Mouse (Mus musculus) neural tube, embryonic 11.5 days (tissue): ENCODE results near the gene Mrs2. TPM values are rescaled to one million over a fixed set of nuclear protein-coding genes. Genes with fewer than 3 reads are reported as not detected.

ENCODE experiments used
- ATAC-seq: fragments of 200-750 bp; cut with Nextera tagmentation; 2 replicates; pipeline ENCODE4 v1.8.0; 2017; ENCODE audit warnings: moderate number of reproducible peaks, mild to moderate bottlenecking, moderate TSS enrichment, moderate library complexity; ENCODE audit not compliant: insufficient read depth, low FRiP score, low TSS enrichment
- DNase-seq: peaks from one replicate; pipeline ENCODE4 v3.0.0-alpha.2; 2015; ENCODE audit warnings: low spot score
- H3K27ac ChIP-seq: fragments of 300-500 bp; sonication (generic); 2 replicates; pipeline ENCODE4 v1.5.1; 2014; ENCODE audit warnings: low read depth, mild to moderate bottlenecking, low read length
- H3K27me3 ChIP-seq: fragments of 300-500 bp; sonication (generic); 2 replicates; pipeline ENCODE4 v1.6.1; 2014; ENCODE audit warnings: mild to moderate bottlenecking, low read length, mixed read lengths; ENCODE audit not compliant: control insufficient read depth, insufficient read depth
- H3K36me3 ChIP-seq: fragments of 300-500 bp; sonication (generic); 2 replicates; pipeline ENCODE4 v1.6.1; 2014; ENCODE audit warnings: mild to moderate bottlenecking, low read length, moderate library complexity, mixed read lengths; ENCODE audit not compliant: control insufficient read depth, insufficient read depth
- H3K4me1 ChIP-seq: fragments of 300-500 bp; sonication (generic); 2 replicates; pipeline ENCODE4 v1.6.1; 2014; ENCODE audit warnings: low read length, mixed read lengths; ENCODE audit not compliant: control insufficient read depth, insufficient read depth
- H3K4me2 ChIP-seq: fragments of 300-500 bp; sonication (generic); 2 replicates; pipeline ENCODE4 v1.6.1; 2014; ENCODE audit warnings: low read depth, mild to moderate bottlenecking, moderate library complexity
- H3K4me3 ChIP-seq: fragments of 300-500 bp; sonication (generic); 2 replicates; pipeline ENCODE4 v1.5.1; 2014; ENCODE audit warnings: low read depth, low read length
- H3K9ac ChIP-seq: fragments of 300-500 bp; sonication (generic); 2 replicates; pipeline ENCODE4 v1.6.1; 2014; ENCODE audit warnings: mild to moderate bottlenecking, low read length
- H3K9me3 ChIP-seq: fragments of 300-500 bp; sonication (generic); 2 replicates; pipeline ENCODE4 v1.6.1; 2016; ENCODE audit warnings: low read length; ENCODE audit not compliant: control insufficient read depth
- WGBS: fragments of 180-500 bp; shearing (Covaris S2); extraction: QIAGEN DNeasy Blood & Tissue Kit; methylation state at CpG from one replicate; pipeline ENCODE4 v1.1.7; 2014; 5-methylcytosine and 5-hydroxymethylcytosine counted together
- polyA plus RNA-seq: library from polyadenylated mRNA; unstranded; fragments of >200 nt; fragmentation: Nextera tagmentation; extraction: Ambion mirVana; gene quantifications from 2 replicates; pipeline ENCODE4 v1.2.1, GENCODE M21; 2014

Mrs2 gene
- polyA plus RNA-seq, 1 experiment from 2014 or later, result 34.1 TPM

DNA sequence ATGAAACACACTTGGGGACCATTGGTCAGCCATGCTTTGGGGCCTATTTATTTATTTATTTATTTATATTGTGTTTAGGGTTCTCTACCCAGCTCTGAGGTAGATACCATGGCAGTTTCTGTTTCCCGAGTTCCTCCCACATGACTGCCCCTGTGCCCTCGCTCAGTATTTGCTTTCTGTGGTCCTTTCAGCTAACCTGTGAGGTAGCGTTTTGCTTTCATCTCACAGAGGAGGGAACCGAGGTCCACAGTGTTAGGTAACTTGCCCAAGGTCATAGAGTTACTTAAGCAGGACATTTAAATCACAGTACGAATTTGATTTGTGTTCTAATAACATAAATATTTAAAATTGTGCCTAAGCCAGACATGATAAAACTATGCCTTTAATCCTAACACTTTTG is 73.0 kb downstream of the Mrs2 start:
- 0 out of 2 replicates have a peak, but pooled peaks cover 6% of the 10 kb centered on the region for H3K4me1 ChIP-seq
- H3K4me2 ChIP-seq, result no peak overlapping the region
- DNase-seq (no peak), ATAC-seq (no peak)
- no peak overlapping the region for H3K9ac ChIP-seq
- H3K27me3 ChIP-seq, result no peaks in the 10 kb centered on the region
- no peak overlapping the region for H3K4me3 ChIP-seq
- no peaks in the 10 kb centered on the region for H3K9me3 ChIP-seq
- 82% methylated on average over 5 of the region's 5 CpGs for WGBS
- H3K27ac ChIP-seq, result no peak overlapping the region
- no peaks in the 10 kb centered on the region for H3K36me3 ChIP-seq

DNA sequence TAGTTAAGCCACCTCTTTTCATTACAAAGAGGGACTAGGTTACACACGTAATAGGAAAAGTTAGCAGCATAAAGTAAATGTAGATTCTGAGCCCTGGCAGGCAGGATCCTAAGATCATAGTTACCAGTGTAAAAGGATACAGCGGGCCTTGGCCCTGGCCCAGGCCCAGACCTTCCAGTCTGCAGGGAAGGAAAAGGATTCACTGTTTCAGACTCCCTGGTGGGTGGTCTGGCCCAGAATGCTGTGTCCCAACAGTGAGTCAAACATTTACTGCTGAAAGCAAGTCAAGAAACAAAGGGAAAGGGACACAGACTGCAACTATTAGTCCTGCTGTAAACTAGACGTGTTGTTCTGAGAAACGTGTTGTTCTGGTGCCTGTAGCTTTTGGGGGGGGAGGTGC is 74.6 kb downstream of the Mrs2 start:
- DNase-seq (peak; percentile 25), ATAC-seq (no peak)
- Histone ChIP-seq H3K4me3 (no peak overlapping the region), H3K27ac (no peak overlapping the region), H3K9me3 (no peaks in the 10 kb centered on the region), H3K4me1 (0 out of 2 replicates have a peak, but pooled peaks cover 6% of the 10 kb centered on the region), H3K36me3 (no peaks in the 10 kb centered on the region), H3K27me3 (no peaks in the 10 kb centered on the region), H3K9ac (no peak overlapping the region), H3K4me2 (no peak overlapping the region)
- 16% methylated on average over 4 of the region's 4 CpGs for WGBS

- ATAC-seq, result no peak
- Histone ChIP-seq H3K27me3 (no peaks in the 10 kb centered on the region), H3K4me3 (no peak overlapping the region), H3K4me1 (0 out of 2 replicates have a peak, but pooled peaks cover 6% of the 10 kb centered on the region), H3K9ac (no peak overlapping the region), H3K9me3 (no peaks in the 10 kb centered on the region), H3K4me2 (no peak overlapping the region), H3K36me3 (no peaks in the 10 kb centered on the region), H3K27ac (no peak overlapping the region)
- DNase-seq, result no peak
- WGBS, result 80% methylated on average over 8 of the region's 8 CpGs
Observed at GRCm38 (mm10) chr13:24943303-24943702, 76.9 kb downstream of the Mrs2 start.

DNA sequence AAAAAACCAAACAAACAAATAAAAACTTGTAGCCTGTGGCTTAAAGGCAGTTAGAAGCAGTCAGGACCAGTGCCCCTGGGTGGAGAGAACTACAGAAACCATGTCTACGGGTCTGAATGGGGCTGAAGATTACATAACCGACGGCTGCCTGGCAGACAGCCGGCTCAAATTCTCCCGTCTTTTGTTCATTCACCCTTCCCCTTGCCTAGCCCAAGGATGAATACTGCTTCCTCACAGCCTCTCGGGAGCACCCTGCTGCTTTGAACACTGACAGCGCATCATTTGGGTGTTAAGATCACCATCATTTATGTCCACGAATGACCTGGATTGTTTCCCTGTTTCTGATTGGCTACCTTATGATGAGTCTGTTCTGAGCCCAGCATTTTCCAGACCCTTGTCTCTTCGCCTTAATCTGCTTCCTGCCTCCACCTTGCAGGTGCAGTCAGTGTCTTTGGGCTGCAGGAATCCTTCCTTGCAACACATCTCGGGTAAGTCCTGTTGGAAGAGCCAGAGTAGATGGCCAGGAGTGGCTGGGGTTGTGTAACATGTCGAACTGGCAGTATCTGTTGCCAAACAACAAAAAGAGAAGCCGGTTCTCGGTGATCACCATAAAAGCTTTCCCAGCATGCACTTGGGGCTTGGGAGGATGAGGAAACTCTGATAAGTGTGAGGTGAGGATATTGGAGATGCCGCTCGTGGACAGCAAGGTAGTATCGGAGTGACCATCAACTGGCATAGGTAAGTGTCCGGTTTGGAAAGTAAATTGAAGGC is 77.5 kb downstream of the Mrs2 start, which contains the start of gene Gpld1:
Gene Gpld1 (plus strand): TSS at position 641 of the 771 bp plus-strand sequence.
- no peak within 1 kb of the TSS for H3K27ac ChIP-seq
- no peak within 1 kb of the TSS for H3K9ac ChIP-seq
- no peaks in the 10 kb centered on the region for H3K27me3 ChIP-seq
- 58% methylated on average over 17 of the region's 17 CpGs for WGBS
- H3K4me3 ChIP-seq, result no peak within 1 kb of the TSS
- no peaks in the 10 kb centered on the region for H3K36me3 ChIP-seq
- DNase-seq (no peak), ATAC-seq (no peak)
- no peak within 1 kb of the TSS for H3K4me2 ChIP-seq
- H3K4me1 ChIP-seq, result 0 out of 2 replicates have a peak, but pooled peaks cover 6% of the 10 kb centered on the region
- H3K9me3 ChIP-seq, result no peaks in the 10 kb centered on the region

GRCm38 (mm10) chr13:24939472-24939871 is 80.7 kb downstream of the Mrs2 start:
- no peaks in the 10 kb centered on the region for H3K9me3 ChIP-seq

DNA sequence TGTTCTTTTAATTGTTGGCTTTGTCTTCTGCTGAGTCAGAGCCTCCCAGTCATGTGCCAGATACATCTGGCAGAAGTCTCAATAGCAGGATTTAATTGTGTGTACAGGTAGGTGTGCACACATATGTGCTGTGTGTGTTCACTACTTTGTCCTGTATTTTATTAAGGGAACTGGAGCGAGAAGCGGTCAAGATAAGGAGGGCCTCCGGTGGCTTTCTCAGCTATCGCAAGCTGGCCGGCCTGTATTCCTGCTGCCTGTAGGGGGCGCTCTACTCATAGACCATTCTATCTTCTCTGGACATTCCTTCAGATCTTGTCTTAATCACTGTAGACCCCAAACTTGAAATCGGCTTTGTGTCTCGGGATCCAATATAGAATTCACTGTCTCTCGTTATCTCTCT is 81.5 kb downstream of the Mrs2 start:
- H3K36me3 ChIP-seq, result no peaks in the 10 kb centered on the region
- H3K4me1 ChIP-seq, result 0 out of 2 replicates have a peak, but pooled peaks cover 4% of the 10 kb centered on the region
- ATAC-seq (no peak), DNase-seq (peak; percentile 56)
- no peak overlapping the region for H3K4me2 ChIP-seq
- 29% methylated on average over 9 of the region's 9 CpGs for WGBS
- no peaks in the 10 kb centered on the region for H3K9me3 ChIP-seq
- no peaks in the 10 kb centered on the region for H3K27me3 ChIP-seq
- no peak overlapping the region for H3K4me3 ChIP-seq
- H3K9ac ChIP-seq, result no peak overlapping the region
- no peak overlapping the region for H3K27ac ChIP-seq

More at GRCm38 (mm10) chr13:24939472-24939871, 80.7 kb downstream of the Mrs2 start:
- ATAC-seq (no peak), DNase-seq (no peak)
- no peak overlapping the region for H3K4me2 ChIP-seq
- H3K4me1 ChIP-seq, result 0 out of 2 replicates have a peak, but pooled peaks cover 4% of the 10 kb centered on the region
- H3K27me3 ChIP-seq, result no peaks in the 10 kb centered on the region
- 87% methylated on average over 9 of the region's 9 CpGs for WGBS
- no peak overlapping the region for H3K27ac ChIP-seq
- no peaks in the 10 kb centered on the region for H3K36me3 ChIP-seq
- H3K4me3 ChIP-seq, result no peak overlapping the region
- no peak overlapping the region for H3K9ac ChIP-seq

- no peak for ATAC-seq
- no peaks in the 10 kb centered on the region for H3K27me3 ChIP-seq
- DNase-seq, result no peak
- no peak overlapping the region for H3K27ac ChIP-seq
- H3K9ac ChIP-seq, result peak overlapping the region; percentile 70
- no peaks in the 10 kb centered on the region for H3K9me3 ChIP-seq
- peak overlapping the region; percentile 66 for H3K4me2 ChIP-seq
- 20% methylated on average over 12 of the region's 12 CpGs for WGBS
- 0 out of 2 replicates have a peak, but pooled peaks cover 2% of the 10 kb centered on the region for H3K4me1 ChIP-seq
- H3K4me3 ChIP-seq, result peak overlapping the region; percentile 71
- H3K36me3 ChIP-seq, result no peaks in the 10 kb centered on the region
Observed at GRCm38 (mm10) chr13:24937839-24938166, 82.4 kb downstream of the Mrs2 start.
